Mouse (Mus musculus) heart, embryonic 12.5 days (tissue): ENCODE data around the gene Tnnc1. TPM values are rescaled to one million over a fixed set of nuclear protein-coding genes. Genes with fewer than 3 reads are reported as not detected.

Experiments used
- ATAC-seq: fragments of 200-750 bp; cut with Nextera tagmentation; 2 replicates; pipeline ENCODE4 v1.8.0; 2017; ENCODE audit warnings: moderate TSS enrichment, moderate library complexity; ENCODE audit not compliant: insufficient number of reproducible peaks, low FRiP score
- H3K27ac ChIP-seq: fragments of 300-500 bp; sonication (generic); 2 replicates; pipeline ENCODE4 v1.5.1; 2016; ENCODE audit warnings: mild to moderate bottlenecking, moderate library complexity; ENCODE audit not compliant: poor library complexity, severe bottlenecking
- H3K27me3 ChIP-seq: fragments of 300-500 bp; sonication (generic); replicated peaks from 2 replicates; pipeline ENCODE4 v1.6.1; 2016; ENCODE audit warnings: mild to moderate bottlenecking, moderate library complexity
- H3K36me3 ChIP-seq: fragments of 300-500 bp; sonication (generic); 2 replicates; pipeline ENCODE4 v1.6.1; 2016; ENCODE audit warnings: mild to moderate bottlenecking, moderate library complexity
- H3K4me1 ChIP-seq: fragments of 300-500 bp; sonication (generic); replicated peaks from 2 replicates; pipeline ENCODE4 v1.6.1; 2016; ENCODE audit warnings: mild to moderate bottlenecking
- H3K4me2 ChIP-seq: fragments of 300-500 bp; sonication (generic); 2 replicates; pipeline ENCODE4 v1.6.1; 2016; ENCODE audit warnings: mild to moderate bottlenecking, moderate library complexity
- H3K4me3 ChIP-seq: fragments of 300-500 bp; sonication (generic); 2 replicates; pipeline ENCODE4 v1.5.1; 2016; ENCODE audit warnings: mild to moderate bottlenecking
- H3K9ac ChIP-seq: fragments of 300-500 bp; sonication (generic); 2 replicates; pipeline ENCODE4 v1.6.1; 2016; ENCODE audit warnings: mild to moderate bottlenecking, moderate library complexity
- H3K9me3 ChIP-seq: fragments of 300-500 bp; sonication (generic); replicated peaks from 2 replicates; pipeline ENCODE4 v1.6.1; 2016; ENCODE audit warnings: mild to moderate bottlenecking, moderate library complexity
- WGBS: fragments of 180-500 bp; shearing (Covaris S2); methylation state at CpG from one replicate; pipeline ENCODE4 v1.1.7; 2016; 5-methylcytosine and 5-hydroxymethylcytosine counted together
- polyA plus RNA-seq: library from polyadenylated mRNA; unstranded; fragments of >200 nt; fragmentation: Nextera tagmentation; extraction: Ambion mirVana; gene quantifications from 2 replicates; pipeline ENCODE4 v1.2.1, GENCODE M21; 2016

Tnnc1 gene
- polyA plus RNA-seq, 1 experiment from 2014 or later: 3,245 TPM

DNA sequence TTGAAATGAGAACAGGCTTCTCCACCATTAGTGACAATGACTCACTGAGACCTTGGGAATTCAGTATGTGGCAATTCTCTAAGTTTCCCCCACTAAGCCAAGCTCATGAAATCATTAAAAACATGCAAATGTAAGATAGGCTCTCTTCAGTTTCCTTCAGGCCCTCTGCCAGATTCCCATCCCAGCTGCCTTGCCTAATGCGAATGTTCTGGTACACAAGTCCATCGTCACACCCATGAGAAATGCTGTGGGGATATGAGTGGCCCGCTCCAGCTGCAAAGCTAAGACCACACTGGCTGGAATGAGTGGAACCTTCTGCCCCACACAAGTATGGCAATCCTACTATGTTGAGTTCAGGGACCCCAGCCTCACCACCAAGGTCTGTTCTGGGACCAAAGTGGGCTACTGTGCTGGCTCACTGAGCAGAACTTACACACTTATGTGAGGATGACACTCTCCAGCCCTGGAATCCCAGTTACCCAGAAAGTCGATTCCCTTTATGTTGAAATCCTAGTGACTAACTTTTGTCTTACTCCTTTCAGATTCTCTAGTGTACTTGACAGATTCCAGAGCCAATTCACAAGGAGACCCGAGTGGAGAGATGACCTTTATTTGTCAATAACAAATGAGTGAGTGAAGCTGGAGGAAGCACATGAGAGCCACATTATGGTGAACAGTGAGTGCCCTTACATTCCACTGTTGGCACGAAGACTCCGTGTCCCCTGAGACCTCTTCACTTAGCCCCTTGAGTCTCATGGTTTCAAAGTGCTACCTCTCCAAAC, 29.2 kb downstream of the Tnnc1 start:
- peaks cover 14% of the 10 kb centered on the region; the same call in 1 of the 2 replicates for H3K4me1 ChIP-seq
- H3K4me3 ChIP-seq: no peak overlapping the region
- H3K9ac ChIP-seq: no peak overlapping the region
- no peaks in the 10 kb centered on the region for H3K27me3 ChIP-seq
- no peak overlapping the region for H3K4me2 ChIP-seq
- no peak for ATAC-seq
- WGBS: 74% methylated on average over 7 of the region's 7 CpGs
- H3K9me3 ChIP-seq: no peaks in the 10 kb centered on the region
- peaks cover 6% of the 10 kb centered on the region; the same call in 1 of the 2 replicates for H3K36me3 ChIP-seq
- no peak overlapping the region for H3K27ac ChIP-seq

DNA sequence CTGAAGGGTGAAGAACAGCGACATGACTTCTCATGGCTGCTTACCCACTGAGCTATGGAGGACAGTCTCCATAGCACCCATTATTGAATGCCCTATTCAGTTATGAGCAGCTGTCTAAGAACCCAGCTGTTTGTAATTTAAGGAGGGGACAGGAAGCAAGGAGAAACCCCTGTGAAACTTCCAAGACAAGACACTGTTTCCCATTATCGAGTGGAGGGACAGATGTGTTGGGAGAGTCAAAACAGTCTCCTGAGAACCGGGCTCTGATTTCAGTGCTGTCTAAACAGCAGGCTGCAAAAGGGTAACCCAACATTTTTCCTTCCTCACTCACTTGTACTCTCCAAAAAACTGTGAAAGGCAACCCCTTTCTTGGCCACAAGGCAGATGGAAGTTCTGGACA, 32.4 kb downstream of the Tnnc1 start:
- no peak for ATAC-seq
- Histone ChIP-seq H3K4me2 (no peak overlapping the region), H3K4me3 (no peak overlapping the region), H3K27me3 (no peaks in the 10 kb centered on the region), H3K27ac (no peak overlapping the region), H3K9ac (no peak overlapping the region), H3K36me3 (peaks cover 6% of the 10 kb centered on the region; the same call in 1 of the 2 replicates), H3K9me3 (no peaks in the 10 kb centered on the region), H3K4me1 (no peaks in the 10 kb centered on the region)
- WGBS: 71% methylated on average over 3 of the region's 3 CpGs

DNA sequence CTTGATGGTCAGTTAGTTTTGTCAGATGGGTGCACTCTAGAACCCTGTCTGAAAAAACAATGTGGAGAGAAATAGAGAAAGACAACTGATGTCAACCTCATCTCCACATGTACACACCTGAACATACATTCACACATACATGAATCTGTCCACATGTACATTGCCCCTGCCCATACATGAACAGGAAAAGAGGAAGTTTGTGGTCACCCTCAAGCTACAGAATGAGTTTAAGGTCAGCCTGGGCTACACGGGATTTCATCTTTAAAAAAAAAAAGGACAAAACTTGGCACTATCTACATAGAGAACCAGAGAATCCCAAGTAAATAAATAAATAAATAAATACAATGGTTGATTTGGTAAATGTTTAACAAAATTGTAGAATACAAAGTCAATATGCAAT, 36.7 kb downstream of the Tnnc1 start:
- no peak overlapping the region for H3K4me3 ChIP-seq
- no peak overlapping the region for H3K4me2 ChIP-seq
- no peaks in the 10 kb centered on the region for H3K36me3 ChIP-seq
- H3K27ac ChIP-seq: no peak overlapping the region
- 74% methylated on average over 1 of the region's 1 CpGs for WGBS
- ATAC-seq: no peak
- no peaks in the 10 kb centered on the region for H3K9me3 ChIP-seq
- no peaks in the 10 kb centered on the region for H3K27me3 ChIP-seq
- peaks cover 4% of the 10 kb centered on the region for H3K4me1 ChIP-seq
- no peak overlapping the region for H3K9ac ChIP-seq

DNA sequence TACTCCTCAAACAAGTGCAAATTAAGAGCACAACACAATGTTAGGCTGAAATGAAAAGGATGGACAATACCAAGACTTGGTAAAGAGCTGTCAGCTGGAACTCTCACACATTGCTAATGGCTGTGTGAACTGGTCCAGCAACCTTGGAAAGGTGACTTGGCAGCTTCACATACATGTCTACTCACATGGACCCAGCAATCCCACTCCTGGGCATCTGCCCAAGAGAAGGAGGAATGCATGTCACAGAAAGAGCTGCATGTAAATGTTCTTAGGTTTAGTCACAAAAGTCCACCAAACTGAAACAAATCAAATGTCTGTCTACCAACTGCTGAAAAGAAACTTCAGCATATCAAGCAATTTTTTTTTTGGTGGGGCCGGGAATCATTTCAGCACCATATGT, 37.8 kb downstream of the Tnnc1 start:
- H3K27ac ChIP-seq: no peak overlapping the region
- no peaks in the 10 kb centered on the region for H3K36me3 ChIP-seq
- no peaks in the 10 kb centered on the region for H3K9me3 ChIP-seq
- no peak overlapping the region for H3K4me3 ChIP-seq
- H3K27me3 ChIP-seq: no peaks in the 10 kb centered on the region
- WGBS: 41% methylated on average over 1 of the region's 1 CpGs
- H3K4me1 ChIP-seq: peaks cover 11% of the 10 kb centered on the region
- ATAC-seq: no peak
- H3K4me2 ChIP-seq: no peak overlapping the region
- no peak overlapping the region for H3K9ac ChIP-seq

DNA sequence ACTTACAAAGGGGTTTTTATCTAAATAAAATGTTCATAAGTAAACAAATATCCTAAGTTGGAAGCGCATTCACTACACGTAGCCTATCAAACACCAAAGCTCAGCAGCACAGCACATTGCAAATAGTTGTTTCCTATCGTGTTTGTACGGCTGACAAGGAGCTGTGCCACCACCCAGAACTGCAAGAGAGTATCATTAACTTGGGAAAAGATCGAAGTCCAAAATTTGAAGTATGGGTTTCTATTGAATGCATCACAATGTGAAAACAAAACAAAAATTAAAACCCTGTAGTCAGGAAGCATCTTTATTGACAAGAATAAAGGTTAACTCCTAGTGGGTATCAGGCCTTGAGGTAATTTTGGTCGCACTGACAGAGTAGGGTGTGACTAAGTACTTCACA, 40.3 kb downstream of the Tnnc1 start:
- peaks cover 22% of the 10 kb centered on the region for H3K4me1 ChIP-seq
- H3K27ac ChIP-seq: no peak overlapping the region
- no peaks in the 10 kb centered on the region for H3K27me3 ChIP-seq
- WGBS: 88% methylated on average over 6 of the region's 6 CpGs
- peaks cover 7% of the 10 kb centered on the region; the same call in 1 of the 2 replicates for H3K36me3 ChIP-seq
- H3K9ac ChIP-seq: no peak overlapping the region
- no peak overlapping the region for H3K4me3 ChIP-seq
- H3K9me3 ChIP-seq: no peaks in the 10 kb centered on the region
- no peak for ATAC-seq
- H3K4me2 ChIP-seq: no peak overlapping the region

DNA sequence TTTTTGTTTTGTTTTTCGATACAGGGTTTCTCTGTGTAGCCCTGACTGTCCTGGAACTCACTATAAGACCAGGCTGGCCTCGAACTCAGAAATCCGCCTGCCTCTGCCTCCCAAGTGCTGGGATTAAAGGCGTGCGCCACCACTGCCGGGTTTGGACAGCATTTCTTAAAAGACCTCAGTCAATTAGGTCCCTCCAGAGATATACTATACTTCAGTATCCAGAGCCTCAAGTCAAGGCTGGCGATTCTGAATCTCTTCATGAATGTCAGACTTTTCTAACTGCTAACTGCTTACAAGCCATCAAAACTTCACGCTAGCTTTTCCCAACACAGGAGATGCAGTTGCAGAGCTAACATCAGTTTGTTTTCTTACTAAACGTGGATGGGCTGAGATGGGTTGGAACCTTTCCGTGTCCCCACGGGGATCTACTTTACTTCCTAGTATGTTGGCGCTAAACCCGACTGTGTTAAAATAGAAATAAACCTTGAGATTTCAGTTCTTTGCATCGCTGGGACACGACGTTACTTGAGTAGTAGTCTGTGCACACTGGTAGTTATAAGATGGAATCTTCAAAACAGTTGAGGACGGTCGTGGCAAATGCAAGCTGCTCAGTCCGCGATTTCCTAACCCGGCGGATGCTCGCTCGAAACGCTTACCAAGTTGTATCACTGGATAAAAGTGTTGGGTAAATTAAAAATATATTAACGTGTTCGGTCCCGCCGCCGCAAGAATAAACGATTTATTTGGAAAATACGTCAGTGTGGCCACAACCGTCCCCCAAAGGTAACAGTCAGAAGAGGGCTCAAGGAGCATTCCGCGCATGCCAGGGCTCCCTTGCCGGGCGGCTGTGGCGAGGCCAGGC, 42.3 kb downstream of the Tnnc1 start:
- Histone ChIP-seq H3K4me3 (peak overlapping the region; percentile 97), H3K4me2 (peak overlapping the region; percentile 74)
- WGBS: 19% methylated on average over 38 of the region's 38 CpGs

DNA sequence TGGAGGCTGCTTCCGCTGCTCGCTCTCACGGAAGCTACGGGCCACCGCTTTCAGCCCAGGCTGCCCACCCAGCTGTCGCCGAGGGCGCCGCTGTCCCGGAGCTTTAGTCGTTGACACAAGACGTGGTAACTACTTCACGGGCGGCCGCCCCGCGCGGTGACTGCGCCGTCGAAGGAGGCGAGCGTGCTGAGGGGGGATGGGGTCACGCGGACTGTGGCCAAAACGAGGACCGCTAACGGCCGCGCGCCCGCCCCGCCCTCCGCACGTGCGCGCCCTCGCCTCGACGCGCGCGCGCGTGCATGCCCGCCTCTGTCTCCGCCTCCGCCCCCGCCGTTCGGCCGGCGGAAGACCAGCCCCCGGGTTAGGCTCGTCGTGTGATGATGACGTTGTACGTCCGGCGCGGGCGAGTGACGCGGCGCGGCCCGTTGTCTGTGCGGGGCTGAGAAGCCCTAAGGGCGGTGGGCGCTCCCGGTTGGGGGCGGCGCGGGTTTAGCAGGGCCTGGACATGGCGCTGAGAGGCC, 43.0 kb downstream of the Tnnc1 start, which contains the start of the genes Phf7 and Bap1:
TSS of gene Phf7 (minus strand) at position 234 of the 521 bp plus-strand sequence.
TSS of gene Bap1 (plus strand) at position 367 of the 521 bp plus-strand sequence.
- under 1% methylated on average over 74 of the region's 75 CpGs for WGBS

More for the DNA sequence above, 42.3 kb downstream of the Tnnc1 start:
- H3K27ac ChIP-seq: peak overlapping the region; percentile 97
- no peaks in the 10 kb centered on the region for H3K27me3 ChIP-seq
- H3K9me3 ChIP-seq: no peaks in the 10 kb centered on the region
- ATAC-seq: peak; percentile 86
- H3K36me3 ChIP-seq: peaks cover 28% of the 10 kb centered on the region
- H3K4me1 ChIP-seq: peaks cover 22% of the 10 kb centered on the region
- H3K9ac ChIP-seq: peak overlapping the region; percentile 89

DNA sequence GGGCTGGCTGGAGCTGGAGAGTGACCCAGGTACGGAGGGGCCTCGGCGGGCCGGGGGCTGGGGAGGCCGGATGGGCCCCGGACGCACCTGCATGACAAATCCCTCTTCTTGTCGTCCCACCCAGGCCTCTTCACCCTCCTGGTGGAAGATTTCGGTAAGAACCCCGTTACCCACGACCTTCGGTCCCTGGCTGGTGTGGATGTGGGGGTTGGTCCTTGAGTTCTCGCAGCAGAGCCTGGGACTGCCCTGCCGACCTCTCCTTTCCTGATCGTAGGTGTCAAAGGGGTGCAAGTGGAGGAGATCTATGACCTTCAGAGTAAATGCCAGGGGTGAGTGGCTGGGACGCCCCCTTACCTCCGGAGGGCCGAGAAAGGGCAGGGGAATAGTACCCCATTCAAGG, 43.5 kb downstream of the Tnnc1 start:
- peak overlapping the region; percentile 97 for H3K4me3 ChIP-seq
- H3K27me3 ChIP-seq: no peaks in the 10 kb centered on the region
- peaks cover 39% of the 10 kb centered on the region for H3K36me3 ChIP-seq
- ATAC-seq: no peak; the same call in 1 of the 2 replicates
- under 1% methylated on average over 18 of the region's 18 CpGs for whole genome bisulfite sequencing
- no peaks in the 10 kb centered on the region for H3K9me3 ChIP-seq
- peak overlapping the region; percentile 87 for H3K4me2 ChIP-seq
- H3K27ac ChIP-seq: peak overlapping the region; percentile 97
- peaks cover 17% of the 10 kb centered on the region for H3K4me1 ChIP-seq
- peak overlapping the region; percentile 99 for H3K9ac ChIP-seq

More for the DNA sequence above, 43.0 kb downstream of the Tnnc1 start, which contains the start of the genes Phf7 and Bap1:
- Histone ChIP-seq H3K4me2 (peak within 1 kb of the TSS; percentile 87), H3K9me3 (no peaks in the 10 kb centered on the region), H3K36me3 (peaks cover 35% of the 10 kb centered on the region), H3K9ac (peak within 1 kb of the TSS; percentile 99), H3K4me3 (peak within 1 kb of the TSS; percentile 97), H3K4me1 (peaks cover 22% of the 10 kb centered on the region), H3K27me3 (no peaks in the 10 kb centered on the region), H3K27ac (peak within 1 kb of the TSS; percentile 97)
- peak; percentile 92 for ATAC-seq

DNA sequence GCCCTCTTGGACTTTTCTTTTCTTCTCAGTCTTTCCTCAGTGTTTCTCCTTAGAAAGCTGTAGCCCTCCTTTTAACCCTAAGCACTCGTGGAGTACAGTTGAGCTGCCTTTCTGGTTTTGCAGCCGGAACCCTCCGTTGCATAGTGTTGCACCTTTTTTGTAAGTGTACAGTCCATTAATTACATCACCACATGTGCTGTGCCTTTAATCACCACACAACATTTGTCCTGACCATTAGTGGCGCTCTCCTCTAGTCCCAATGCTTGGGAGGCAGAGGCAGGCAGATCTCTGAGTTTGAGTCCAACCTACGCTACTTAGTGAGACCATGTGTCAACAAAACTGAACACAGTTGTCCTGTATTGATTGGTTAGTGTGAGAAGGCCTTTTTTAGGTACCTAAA, 44.0 kb downstream of the Tnnc1 start:
- Histone ChIP-seq H3K9me3 (no peaks in the 10 kb centered on the region), H3K4me3 (peak overlapping the region; percentile 97), H3K27ac (0 out of 2 replicates have a peak overlapping the region, but pooled peaks have one; percentile 97), H3K4me2 (peak overlapping the region; percentile 87), H3K4me1 (peaks cover 17% of the 10 kb centered on the region), H3K27me3 (no peaks in the 10 kb centered on the region), H3K9ac (peak overlapping the region; percentile 99), H3K36me3 (peaks cover 44% of the 10 kb centered on the region)
- WGBS: 82% methylated on average over 5 of the region's 5 CpGs
- no peak for ATAC-seq

DNA sequence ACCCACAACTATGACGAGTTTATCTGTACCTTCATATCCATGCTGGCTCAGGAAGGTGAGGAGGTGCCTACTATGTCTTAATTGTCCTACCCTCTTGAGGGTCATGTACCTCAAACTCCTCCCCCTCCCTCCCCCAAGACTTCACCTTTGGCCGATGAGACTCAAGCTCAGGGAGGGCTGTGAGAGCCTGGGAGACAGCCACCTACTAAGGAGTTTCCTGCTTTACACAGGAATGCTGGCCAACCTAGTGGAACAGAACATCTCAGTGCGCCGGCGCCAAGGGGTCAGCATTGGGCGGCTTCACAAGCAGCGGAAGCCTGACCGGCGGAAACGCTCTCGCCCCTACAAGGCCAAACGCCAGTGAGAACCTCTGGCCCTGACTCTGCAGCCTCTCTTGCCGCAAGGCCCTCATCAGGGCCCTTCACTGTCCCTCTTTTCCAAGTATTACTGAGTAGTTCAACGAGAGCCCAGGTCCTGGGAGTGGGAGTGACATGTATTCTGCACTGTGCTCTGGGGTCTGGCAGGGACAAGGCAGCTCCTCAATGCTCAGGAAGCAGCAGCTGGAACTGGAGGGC, 50.5 kb downstream of the Tnnc1 start:
- 94% methylated on average over 14 of the region's 14 CpGs for WGBS
- ATAC-seq: no peak
- no peaks in the 10 kb centered on the region for H3K27me3 ChIP-seq

More for the DNA sequence above, 50.5 kb downstream of the Tnnc1 start:
- Histone ChIP-seq H3K4me2 (no peak overlapping the region), H3K36me3 (peaks cover 92% of the 10 kb centered on the region), H3K27ac (no peak overlapping the region), H3K4me3 (no peak overlapping the region), H3K9me3 (no peaks in the 10 kb centered on the region), H3K4me1 (no peaks in the 10 kb centered on the region), H3K9ac (no peak overlapping the region)
